Mouse (Mus musculus) lung, embryonic 14.5 days (tissue): Measurements from ENCODE around the gene Spen. TPM values are rescaled to one million over a fixed set of nuclear protein-coding genes. Genes with fewer than 3 reads are reported as not detected.

Experiments
- ATAC-seq: fragments of 200-750 bp; cut with Nextera tagmentation; 2 replicates; pipeline ENCODE4 v1.8.0; 2017; ENCODE audit warnings: mild to moderate bottlenecking, moderate TSS enrichment, moderate library complexity; ENCODE audit not compliant: insufficient read depth
- DNase-seq: peaks from one replicate; pipeline ENCODE4 v3.0.0-alpha.2; 2015
- H3K27ac ChIP-seq: fragments of 300-500 bp; sonication (generic); 2 replicates; pipeline ENCODE4 v1.5.1; 2014; ENCODE audit warnings: low read depth, mild to moderate bottlenecking, moderate library complexity
- H3K27me3 ChIP-seq: fragments of 300-500 bp; sonication (generic); 2 replicates; pipeline ENCODE4 v1.6.1; 2014; ENCODE audit warnings: low read length, control low read depth; ENCODE audit not compliant: insufficient read depth
- H3K36me3 ChIP-seq: fragments of 300-500 bp; sonication (generic); 2 replicates; pipeline ENCODE4 v1.6.1; 2014; ENCODE audit warnings: control low read depth; ENCODE audit not compliant: insufficient read depth
- H3K4me1 ChIP-seq: fragments of 300-500 bp; sonication (generic); 2 replicates; pipeline ENCODE4 v1.6.1; 2014; ENCODE audit warnings: antibody characterized with exemption, control low read depth; ENCODE audit not compliant: insufficient read depth
- H3K4me2 ChIP-seq: fragments of 300-500 bp; sonication (generic); 2 replicates; pipeline ENCODE4 v1.6.1; 2014; ENCODE audit warnings: mild to moderate bottlenecking
- H3K4me3 ChIP-seq: fragments of 300-500 bp; sonication (generic); 2 replicates; pipeline ENCODE4 v1.5.1; 2014; ENCODE audit warnings: low read depth, low read length
- H3K9ac ChIP-seq: fragments of 300-500 bp; sonication (generic); 2 replicates; pipeline ENCODE4 v1.6.1; 2014
- H3K9me3 ChIP-seq: fragments of 300-500 bp; sonication (generic); 2 replicates; pipeline ENCODE4 v1.6.1; 2016; ENCODE audit warnings: low read depth, low read length, control low read depth
- CTCF ChIP-seq: IDR thresholded peaks from 2 replicates; pipeline ENCODE4 v1.5.1; 2016; ENCODE audit warnings: antibody characterized with exemption, low read depth
- WGBS: fragments of 180-500 bp; shearing (Covaris S2); extraction: QIAGEN DNeasy Blood & Tissue Kit; methylation state at CpG from one replicate; pipeline ENCODE4 v1.1.7; 2014; 5-methylcytosine and 5-hydroxymethylcytosine counted together
- polyA plus RNA-seq: library from polyadenylated mRNA; unstranded; fragments of >200 nt; fragmentation: Nextera tagmentation; extraction: Ambion mirVana; gene quantifications from 2 replicates; pipeline ENCODE4 v1.2.1, GENCODE M21; 2014

Gene Spen
- polyA plus RNA-seq, 1 experiment from 2014 or later = 15.4 TPM

DNA sequence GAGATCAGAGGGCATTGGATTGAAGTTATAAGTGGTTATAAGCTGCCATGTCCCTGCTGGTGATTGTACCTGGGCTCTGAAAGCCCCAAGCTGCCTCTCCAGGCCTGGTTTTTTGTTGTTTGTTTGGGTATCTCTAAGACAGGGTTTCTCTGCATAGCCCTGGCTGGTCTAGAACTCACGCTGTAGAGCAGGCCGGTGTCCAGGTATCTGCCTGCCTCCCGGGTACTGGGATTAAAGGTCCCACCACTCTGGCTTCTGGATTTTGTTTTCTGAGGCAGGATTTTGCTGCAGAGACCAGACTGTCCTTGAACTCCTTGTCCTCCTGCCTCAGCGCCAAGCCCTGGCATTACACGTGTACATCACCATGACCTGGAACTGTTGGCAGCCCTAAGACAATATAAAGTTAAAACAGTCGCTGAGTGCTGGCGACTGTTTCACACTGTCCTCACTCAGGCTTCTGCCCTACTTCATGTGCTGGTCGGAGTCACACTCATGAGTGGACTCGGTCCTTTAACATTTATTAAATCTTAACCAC lies 86.4 kb downstream of the Spen start:
- Histone ChIP-seq H3K27ac (no peak overlapping the region), H3K4me3 (no peak overlapping the region), H3K4me1 (no peaks in the 10 kb centered on the region), H3K36me3 (peaks cover 49% of the 10 kb centered on the region), H3K27me3 (no peaks in the 10 kb centered on the region), H3K9me3 (no peaks in the 10 kb centered on the region), H3K9ac (no peak overlapping the region), H3K4me2 (no peak overlapping the region)
- TF ChIP-seq CTCF = no peak
- ATAC-seq = no peak
- no peak for DNase-seq
- WGBS = 89% methylated on average over 9 of the region's 9 CpGs

DNA sequence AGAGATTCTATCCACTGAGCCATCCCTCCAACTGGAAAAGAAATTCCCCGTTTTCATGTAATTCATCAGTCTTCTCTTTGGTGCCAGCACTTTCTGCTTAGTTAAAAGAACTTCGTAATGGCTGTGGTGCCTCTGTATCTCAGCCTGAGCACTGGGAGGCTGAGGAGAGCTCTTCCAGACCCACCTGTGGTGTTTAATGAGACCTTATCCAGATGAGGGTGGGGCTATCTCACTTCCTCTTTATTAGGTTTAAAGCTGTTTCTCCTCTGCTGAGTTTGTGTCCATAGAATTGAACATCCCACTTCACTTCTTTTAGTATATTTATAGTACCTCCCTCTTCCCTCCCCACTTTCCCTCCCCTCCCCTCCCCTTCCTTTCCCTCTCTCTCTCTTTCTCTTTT lies 87.1 kb downstream of the Spen start:
- WGBS = 71% methylated on average over 2 of the region's 2 CpGs
- Histone ChIP-seq H3K4me3 (no peak overlapping the region), H3K4me2 (no peak overlapping the region), H3K27ac (no peak overlapping the region), H3K27me3 (no peaks in the 10 kb centered on the region), H3K36me3 (peaks cover 49% of the 10 kb centered on the region), H3K4me1 (no peaks in the 10 kb centered on the region), H3K9me3 (no peaks in the 10 kb centered on the region), H3K9ac (no peak overlapping the region)
- DNase-seq (no peak), ATAC-seq (no peak)
- TF ChIP-seq CTCF = no peak

DNA sequence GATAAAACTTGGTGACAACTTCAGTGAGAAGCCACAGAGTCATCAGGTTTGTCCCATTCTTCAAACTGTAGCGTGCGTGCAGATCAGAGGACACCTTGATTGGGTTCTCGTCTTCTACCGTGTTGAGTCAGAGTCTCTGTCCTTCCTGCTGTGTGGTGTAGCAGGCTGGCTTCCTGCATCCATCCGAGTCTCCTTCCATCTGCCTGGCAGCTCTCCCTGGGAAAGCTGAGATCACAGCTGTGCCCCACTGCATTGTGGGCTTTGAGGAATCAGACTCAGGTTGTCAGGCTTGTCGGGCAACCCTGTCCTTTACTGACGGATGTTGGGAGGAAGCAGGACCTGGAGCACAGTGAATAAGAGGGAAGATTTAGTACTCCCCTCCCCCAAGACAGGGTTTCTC lies 92.2 kb downstream of the Spen start:
- Histone ChIP-seq H3K4me2 (no peak overlapping the region), H3K9me3 (no peaks in the 10 kb centered on the region), H3K4me3 (no peak overlapping the region), H3K27ac (no peak overlapping the region), H3K9ac (no peak overlapping the region), H3K27me3 (no peaks in the 10 kb centered on the region), H3K36me3 (peaks cover 29% of the 10 kb centered on the region), H3K4me1 (no peaks in the 10 kb centered on the region)
- ATAC-seq = no peak
- 56% methylated on average over 7 of the region's 7 CpGs for WGBS
- no peak for DNase-seq
- no peak for TF ChIP-seq CTCF

DNA sequence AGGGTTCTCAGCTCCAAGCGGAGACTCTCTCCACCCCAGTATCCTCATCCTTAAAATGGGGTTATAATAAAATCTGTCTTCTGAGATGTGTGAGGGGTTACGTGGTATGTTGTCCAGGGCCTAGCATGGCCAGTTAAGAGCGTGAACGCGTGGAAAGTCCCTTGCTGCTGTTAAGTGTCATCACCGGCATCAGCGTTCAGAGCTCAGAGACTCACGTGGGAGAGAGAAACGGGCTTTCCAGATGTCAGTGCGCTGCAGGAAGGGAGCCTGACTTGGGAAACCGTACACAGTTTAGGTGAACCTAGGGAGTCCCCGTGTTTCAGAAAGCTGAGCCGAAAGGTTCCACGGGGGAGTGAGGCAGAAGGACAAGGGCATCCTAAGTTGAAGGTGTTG lies 93.1 kb downstream of the Spen start:
- ATAC-seq (no peak), DNase-seq (no peak)
- WGBS = 12% methylated on average over 14 of the region's 14 CpGs
- Histone ChIP-seq H3K9me3 (no peaks in the 10 kb centered on the region), H3K4me3 (peak overlapping the region; percentile 100), H3K27ac (no peak overlapping the region), H3K9ac (peak overlapping the region; percentile 93), H3K4me2 (peak overlapping the region; percentile 84), H3K4me1 (no peaks in the 10 kb centered on the region), H3K27me3 (no peaks in the 10 kb centered on the region), H3K36me3 (peaks cover 28% of the 10 kb centered on the region)
- no peak for TF ChIP-seq CTCF

DNA sequence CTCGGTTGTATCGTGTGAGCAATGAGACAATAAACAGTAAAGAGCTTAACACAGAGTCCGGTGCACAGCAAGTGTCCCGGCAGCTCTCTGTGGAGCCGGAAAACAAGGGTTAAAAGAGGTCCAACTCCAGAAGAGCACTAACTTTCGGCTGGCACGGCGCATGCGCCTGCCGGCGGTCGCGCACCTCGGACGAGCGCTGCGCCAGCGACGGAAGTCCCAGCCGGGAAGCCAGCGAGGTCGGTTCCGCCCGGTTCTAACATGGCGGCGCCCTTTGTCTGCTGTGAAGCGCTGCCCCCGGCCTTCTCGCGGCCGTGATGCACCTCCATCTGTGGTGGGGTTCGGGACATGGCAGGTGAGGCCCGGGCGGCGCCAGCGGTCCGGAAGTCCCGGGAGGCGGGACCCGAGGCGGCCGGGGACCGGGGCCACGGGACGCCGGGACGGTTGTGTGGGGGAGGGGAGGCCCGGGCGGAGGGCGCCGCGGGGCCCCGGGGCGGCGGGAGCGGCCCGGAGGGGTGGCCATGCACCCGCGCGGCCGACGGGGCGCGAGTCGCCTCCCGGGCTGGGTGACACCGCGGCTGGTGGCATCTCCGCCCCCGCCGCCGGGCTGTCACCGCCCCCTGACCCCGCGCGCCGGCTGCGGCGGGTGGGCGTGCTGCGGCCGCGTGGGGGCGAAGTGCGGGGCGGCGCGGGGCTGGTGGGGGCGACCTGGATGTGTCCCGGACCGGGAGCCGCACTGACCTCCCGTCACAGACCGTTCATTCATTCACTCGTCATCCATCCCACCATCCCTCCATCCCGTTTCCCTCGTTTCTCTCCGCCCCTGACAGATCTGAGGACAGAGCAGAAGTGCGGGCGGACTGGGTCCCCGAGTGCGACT lies 93.7 kb downstream of the Spen start, which contains the start of gene Zbtb17:
Zbtb17 (plus strand) TSS at position 204 of the 877 bp plus-strand sequence.
- Histone ChIP-seq H3K9ac (peak within 1 kb of the TSS; percentile 93), H3K4me2 (peak within 1 kb of the TSS; percentile 84), H3K27ac (peak within 1 kb of the TSS; percentile 75; the same call in 1 of the 2 replicates), H3K36me3 (peaks cover 27% of the 10 kb centered on the region), H3K9me3 (no peaks in the 10 kb centered on the region), H3K4me1 (no peaks in the 10 kb centered on the region), H3K27me3 (no peaks in the 10 kb centered on the region), H3K4me3 (peak within 1 kb of the TSS; percentile 100)
- peak; percentile 97 for DNase-seq
- WGBS = under 1% methylated on average over 77 of the region's 102 CpGs
- peak; percentile 92 for ATAC-seq
- TF ChIP-seq CTCF = no peak

DNA sequence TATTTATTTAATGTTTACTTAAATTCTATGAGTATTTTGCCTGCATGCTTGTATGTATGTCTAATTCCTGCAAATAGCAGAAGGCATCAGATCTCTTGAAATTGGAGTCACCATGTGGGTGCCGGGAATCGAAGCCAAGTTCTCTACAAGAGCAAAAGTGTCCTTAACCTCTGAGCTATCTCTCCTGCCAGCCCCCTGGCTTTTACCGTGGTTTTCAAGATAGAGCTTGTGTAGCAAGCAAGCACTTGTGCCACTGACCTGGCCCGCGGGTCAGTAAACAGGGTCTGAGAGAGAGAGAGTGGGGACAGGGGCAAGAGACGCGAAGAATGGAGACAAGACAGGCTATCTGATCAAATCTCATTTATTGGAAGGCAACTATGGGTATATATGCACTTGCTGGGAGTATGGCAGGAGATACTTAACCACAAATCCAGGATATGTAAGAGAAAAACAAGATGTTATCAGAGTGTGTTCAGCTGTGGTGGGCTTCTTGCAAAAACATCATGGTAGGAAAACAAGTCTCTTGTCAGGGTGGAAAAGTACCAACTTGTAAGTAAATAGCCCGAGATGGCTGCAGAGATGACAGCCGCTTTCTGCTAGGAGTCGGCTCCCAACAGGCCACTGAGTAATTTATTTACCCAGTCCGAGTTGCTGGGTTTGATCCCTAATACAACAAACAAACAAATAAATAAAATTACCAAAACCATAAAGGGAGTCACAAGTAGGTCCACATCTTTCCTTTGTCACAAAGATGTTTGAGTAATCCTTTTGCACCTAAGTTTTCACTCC lies 94.6 kb downstream of the Spen start:
- DNase-seq (no peak), ATAC-seq (no peak)
- Histone ChIP-seq H3K9ac (peak overlapping the region; percentile 93), H3K4me3 (peak overlapping the region; percentile 100), H3K27ac (no peak overlapping the region), H3K9me3 (no peaks in the 10 kb centered on the region), H3K4me1 (no peaks in the 10 kb centered on the region), H3K36me3 (peaks cover 19% of the 10 kb centered on the region), H3K4me2 (peak overlapping the region; percentile 84), H3K27me3 (no peaks in the 10 kb centered on the region)
- no peak for TF ChIP-seq CTCF
- 36% methylated on average over 11 of the region's 11 CpGs for WGBS

DNA sequence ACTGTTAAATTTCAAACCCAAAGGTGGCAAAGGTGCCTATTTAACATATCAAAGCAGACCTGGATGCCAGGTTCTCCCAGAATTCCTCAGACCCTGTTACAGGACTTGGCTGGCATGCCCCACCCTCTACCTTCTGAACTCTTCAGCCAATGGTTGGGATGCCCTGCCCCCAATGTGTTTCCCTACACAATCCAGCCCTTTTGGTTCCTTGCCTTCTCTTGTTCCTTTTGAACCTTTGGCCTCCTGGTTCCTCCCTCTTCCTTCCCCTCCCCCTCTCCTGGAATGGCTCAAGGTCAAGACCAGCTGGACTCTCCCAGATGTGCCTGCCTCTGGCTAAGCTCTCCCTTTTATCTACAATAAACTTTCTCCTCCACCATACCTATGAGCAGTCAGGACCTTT lies 97.5 kb downstream of the Spen start:
- H3K9me3 ChIP-seq = no peaks in the 10 kb centered on the region
- no peak overlapping the region for H3K4me2 ChIP-seq
- H3K27me3 ChIP-seq = no peaks in the 10 kb centered on the region
- no peak for TF ChIP-seq CTCF
- H3K4me1 ChIP-seq = no peaks in the 10 kb centered on the region
- H3K9ac ChIP-seq = no peak overlapping the region
- DNase-seq (no peak), ATAC-seq (no peak)
- no peaks in the 10 kb centered on the region for H3K36me3 ChIP-seq
- no peak overlapping the region for H3K4me3 ChIP-seq
- no peak overlapping the region for H3K27ac ChIP-seq
